Mouse (Mus musculus): ENCODE measurements around the gene Slc17a5.

DNA sequence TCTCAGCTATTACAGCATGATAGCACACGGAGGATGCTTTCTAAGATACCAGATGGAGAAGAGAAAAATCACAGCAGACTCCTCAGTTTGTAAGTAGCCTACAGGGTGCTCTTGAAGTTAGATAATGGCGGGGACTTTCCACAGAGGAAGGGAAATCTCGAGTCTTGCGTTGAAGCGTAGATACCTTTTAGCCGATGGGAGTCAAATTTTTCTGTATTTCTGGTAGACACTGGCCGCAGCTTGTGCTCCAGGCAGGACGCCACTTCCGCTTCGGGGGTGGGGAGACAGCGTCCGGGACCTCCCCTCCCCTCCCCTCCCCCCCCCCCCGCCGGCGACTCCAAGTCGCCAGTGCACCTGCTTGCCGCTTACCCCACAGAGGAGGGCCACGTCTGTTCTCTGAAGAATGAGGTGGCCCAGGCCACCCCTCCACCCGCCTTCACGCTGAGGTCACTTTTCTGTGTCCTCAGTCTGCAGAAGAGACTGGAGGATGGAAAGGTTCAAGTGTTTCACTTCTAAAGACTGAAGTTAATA lies 98.9 kb downstream of the Slc17a5 start, which contains the start of gene Eef1a1:
- TF ChIP-seq POLR2A (IDR thresholded peaks at IDR 0.05; ENCODE audit: low read depth, low read length) (no peak), CTCF (IDR thresholded peaks at IDR 0.05; ENCODE audit: extremely low read depth, insufficient read length, insufficient replicate concordance, low read depth, low read length) (no peak)

Measured in small intestine, adult 2 months (tissue).